Mouse (Mus musculus): ENCODE measurements around the gene Tomm22.
A peak's percentile ranks its signal among the peaks of the same experiment; 100 is the strongest.

Gene Tomm22

DNA sequence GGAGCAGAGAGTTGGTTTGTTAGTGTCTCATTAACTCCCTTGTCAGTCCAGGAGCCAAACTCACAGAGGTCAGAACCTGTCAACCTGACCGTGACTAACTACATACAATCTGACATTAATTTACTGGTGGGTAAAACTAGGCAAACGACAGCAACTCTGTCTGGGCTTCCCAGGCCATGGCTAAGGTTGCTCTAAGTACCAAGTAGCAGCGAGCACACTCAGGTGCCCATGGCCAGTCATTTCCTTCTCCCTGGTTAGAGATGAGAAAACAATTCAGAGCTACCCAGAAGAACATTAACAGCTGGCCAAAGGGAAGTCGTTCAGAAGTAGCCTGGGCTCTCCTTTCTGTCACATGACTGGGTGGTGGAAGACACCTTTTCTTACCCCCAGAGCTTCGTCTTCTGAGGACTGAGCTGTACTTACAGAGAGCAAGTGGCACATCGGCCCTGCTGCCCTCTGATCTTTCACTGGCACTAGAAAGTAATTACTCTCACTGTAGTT lies 14.5 kb downstream of the Tomm22 start:
- no peak for DNase-seq (ENCODE audit: low read depth, low spot score)

DNA sequence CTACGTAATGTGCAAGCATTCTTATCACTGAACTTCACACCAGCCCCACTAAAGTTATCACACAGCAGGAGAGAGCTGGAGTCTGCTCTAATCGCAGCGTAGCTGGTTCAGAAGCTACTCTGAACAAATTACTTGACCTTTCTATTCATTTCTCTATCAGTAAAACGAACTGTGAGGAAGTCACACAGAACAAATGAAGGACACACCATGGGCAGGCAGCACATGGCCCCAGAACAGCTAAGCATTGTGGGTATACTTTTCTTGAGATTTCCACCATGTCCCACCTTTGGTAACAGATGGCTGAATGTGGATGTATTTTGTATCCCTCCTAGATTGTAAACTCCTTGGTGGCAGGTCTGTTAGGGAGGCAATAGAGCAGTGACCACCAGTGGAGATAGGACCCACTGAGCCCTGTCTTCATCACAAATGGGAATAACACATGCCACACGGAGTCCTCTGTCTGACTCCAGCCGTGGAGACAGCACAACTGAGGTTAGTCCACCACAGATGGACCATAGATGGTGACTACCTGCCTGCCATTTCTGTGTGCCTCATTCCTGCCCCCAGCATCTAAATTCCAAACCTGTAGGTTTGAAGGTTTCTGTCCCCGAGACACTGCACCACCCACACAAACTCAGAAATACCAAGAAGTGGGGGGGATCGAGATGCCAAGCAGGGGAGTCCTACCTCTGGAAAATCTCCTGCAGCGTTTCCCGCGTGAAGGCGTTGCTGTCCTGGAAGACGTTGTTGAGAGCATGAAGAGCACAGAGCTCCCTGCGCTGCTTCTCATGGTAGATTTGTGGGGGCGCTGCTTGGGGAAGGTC lies 15.6 kb downstream of the Tomm22 start:
- no peak for DNase-seq (ENCODE audit: low read depth, low spot score)

DNA sequence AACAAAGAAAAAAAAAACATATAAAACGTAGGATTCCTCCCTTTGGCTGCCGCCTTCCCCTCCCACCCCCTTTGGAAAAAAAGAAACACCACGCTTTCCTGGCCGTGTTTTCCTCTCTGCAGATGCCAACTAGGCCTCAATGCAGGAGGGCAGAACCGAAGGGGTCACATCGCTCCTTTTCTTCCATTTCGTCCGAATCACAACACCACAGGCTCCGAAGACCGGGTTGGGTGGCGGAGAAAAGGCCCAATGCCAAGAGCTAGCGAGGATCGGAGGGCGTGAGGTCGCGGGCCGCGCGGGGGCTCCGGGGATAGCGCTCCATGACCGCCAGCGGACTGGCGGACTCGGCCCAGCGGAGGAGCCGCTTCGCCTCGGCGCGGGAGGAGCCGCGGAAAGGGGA lies 16.5 kb downstream of the Tomm22 start:
- DNase-seq (ENCODE audit: low read depth, low spot score) = no peak

DNA sequence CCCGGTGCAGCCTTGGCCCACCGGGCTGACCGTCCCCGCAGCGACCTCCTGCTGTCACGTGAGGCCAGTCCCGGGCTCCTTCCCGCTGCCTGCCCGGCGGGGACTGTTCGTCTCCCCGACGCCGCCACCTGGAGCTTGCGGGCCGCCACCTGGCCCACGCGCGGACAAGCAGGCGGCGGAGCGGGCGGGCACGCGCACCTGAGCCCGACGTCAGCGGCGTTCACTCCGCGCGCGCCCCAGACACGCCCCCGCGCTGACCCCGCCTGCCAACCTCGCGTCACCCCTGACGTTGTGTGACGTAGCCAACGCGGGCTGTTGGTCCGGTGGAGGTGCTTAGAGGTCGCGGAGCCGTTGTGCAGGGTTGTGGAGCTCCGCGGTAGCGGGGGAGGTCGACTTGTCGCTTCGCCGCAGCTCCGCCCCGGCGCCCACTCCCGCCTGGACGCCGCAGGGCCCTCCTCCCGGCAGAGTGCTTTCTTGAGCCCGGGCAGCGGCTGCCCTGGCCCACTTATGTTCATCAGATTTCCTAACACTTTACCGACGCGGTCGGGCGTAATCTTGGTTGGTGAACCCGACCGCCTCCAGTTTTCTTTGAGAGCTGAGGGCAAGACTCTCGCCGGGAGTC lies 17.1 kb downstream of the Tomm22 start, which contains the start of gene Josd1:
Gene Josd1 (minus strand): TSS at position 274 of the 622 bp plus-strand sequence.
- peak; percentile 98 for DNase-seq (ENCODE audit: low read depth, low spot score)

DNA sequence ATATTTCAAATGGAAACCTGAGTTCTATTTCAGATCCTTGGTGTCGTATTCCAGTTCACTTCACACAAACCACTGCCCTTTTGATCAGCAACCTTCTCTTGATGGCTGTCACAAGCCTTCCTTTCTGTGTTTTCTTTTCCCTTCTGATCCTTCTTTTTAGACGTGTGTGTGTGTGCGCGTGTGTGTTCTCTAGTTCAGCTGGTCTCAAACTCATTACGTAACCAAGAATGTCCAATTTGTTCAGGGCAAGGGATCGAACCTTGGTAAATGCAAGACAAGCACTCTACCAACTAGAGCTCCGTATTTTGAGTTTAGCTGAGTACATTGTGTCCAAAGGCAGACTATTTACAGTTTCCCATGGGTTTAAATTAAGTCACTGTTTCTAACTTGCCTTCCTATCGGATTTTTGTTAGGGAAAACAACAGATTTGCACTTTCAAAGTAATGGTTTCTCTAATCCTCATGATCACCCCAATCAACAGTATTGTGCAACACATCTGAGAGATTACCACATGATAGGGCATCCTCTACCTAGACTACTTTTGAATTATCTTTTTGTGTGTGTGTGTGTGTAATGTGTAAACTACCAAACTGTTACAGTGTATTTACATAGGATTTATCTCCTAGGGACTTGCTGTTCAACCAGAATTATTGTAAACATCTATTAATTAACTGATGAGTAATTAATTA lies 17.8 kb downstream of the Tomm22 start:
- no peak for DNase-seq (ENCODE audit: low read depth, low spot score)

DNA sequence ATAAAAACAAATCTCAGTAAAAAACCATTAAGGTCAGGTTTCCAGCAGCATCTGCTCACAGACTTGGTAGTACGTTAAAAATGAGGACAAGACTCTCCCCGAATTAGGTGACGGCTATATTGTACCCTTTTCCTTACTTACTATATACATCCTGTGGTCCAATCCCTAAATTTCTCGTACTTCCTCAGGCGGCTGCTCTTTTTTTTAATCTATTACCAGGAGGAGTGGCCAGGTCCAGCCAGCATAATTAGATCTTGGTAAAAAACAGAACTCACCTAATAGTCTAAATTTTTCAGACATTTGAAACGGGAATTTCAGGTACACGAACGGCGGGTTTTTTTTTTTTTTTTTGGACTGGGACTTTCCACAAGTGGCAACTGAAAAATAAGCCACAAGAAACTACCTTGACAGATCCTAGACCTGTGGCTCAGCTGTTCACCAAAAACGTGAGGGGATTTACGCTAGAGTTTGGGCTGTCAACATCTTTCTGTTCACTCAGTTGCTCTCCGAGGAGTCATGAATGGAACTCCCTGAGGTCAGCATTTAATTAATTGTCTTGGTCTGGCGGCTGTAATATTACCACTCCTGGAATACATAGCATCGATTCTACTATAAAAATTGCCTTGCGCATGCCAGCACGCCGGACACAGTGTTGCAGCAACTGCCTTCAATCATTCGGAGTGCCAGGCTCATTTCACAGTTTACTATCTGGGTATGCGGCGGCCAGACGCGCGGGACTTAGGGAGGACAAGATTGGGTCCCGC lies 19.2 kb downstream of the Tomm22 start:
- DNase-seq (ENCODE audit: low read depth, low spot score) = no peak

DNA sequence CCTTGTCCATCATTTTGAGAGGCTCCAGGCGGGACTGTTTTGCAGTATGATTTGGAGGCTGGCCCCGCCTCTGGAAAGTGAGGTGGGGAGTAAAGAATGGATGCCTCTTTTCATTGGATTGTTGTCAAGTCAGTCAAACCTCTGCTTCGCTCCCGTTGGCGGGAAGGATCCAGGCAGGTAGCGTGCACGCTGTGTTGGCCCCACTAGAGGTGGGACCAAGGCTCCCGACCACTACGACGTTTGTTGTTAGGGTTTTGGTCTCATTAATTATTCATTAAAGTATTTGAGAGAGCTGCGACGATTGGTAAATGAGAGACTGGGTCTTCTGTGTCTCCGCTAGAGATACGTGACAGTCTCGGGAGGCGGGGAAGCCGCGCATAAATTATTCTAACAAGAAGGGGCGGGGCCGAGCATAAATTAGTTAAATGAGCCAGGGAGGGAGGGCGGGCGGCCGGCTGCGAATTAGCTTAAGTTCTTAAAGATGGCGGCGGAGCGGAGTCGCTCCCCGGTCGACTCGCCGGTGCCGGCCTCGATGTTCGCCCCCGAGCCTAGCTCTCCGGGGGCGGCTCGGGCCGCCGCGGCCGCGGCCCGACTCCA lies 19.9 kb downstream of the Tomm22 start, which contains the start of gene Gtpbp1:
Gene Gtpbp1 (plus strand): TSS at position 420 of the 597 bp plus-strand sequence.
- peak; percentile 100 for DNase-seq (ENCODE audit: low read depth, low spot score)

DNA sequence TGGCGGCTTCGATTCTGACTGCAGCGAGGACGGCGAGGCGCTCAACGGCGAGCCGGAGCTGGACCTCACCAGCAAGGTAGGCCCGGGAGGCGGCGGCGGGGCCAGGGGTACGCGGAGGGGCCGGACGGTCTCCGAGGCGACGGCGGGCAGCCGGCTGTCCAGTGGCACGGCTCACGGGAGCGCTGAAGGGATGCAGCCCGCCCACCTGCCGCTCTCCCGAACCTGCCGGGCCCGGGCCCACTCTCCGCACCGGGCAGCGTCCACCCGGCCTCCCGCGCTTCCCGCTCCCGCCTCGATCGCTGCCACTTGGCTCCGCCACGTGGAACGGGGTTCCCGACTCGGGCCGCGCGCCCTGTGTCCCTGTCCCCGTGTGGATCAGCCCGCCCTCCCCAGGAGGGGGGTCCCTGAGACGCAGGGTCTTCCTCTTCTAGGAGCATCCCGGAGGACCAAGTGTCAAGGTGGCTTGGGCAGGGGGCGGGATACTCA lies 20.4 kb downstream of the Tomm22 start:
- DNase-seq (ENCODE audit: low read depth, low spot score) = no peak

DNA sequence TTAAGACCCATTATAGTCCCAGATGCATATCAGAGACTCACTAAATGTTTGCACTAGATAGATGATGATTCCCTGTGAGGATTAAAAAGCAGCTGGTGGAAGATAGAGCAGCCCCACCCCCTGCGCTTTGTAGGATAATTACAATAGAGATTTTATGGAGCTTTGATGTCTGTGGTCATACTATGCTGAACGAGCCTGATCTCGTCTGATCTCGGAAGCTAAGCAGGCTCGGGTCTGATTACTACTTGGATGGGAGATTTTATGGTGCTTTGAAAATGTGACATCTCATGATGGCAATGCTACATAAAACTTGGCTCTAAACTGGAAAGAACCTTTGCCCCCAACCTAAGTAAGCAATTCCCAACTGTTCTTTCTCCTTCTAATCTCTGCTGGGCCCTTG lies 21.7 kb downstream of the Tomm22 start:
- DNase-seq (ENCODE audit: low read depth, low spot score) = no peak

DNA sequence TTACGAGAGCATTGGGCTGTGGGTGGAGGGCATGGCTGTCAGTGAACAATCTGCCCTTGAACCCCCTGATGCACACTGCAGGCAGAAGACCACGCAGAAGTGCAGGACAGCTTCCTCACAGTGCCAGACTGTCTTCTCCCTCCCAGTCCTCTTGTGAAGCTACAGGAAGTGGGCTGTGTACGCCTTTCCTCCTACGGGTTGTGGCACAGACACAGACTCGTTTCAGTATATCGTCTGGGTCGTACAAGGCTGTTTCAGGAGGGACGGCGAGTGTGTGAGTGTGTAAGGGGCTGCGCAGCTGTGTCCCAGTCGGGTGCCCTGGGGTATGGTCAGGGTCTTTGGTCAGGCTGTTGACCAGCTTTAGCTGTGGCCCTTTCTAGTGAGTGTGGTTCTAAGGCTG lies 23.1 kb downstream of the Tomm22 start:
- DNase-seq (ENCODE audit: low read depth, low spot score) = no peak

DNA sequence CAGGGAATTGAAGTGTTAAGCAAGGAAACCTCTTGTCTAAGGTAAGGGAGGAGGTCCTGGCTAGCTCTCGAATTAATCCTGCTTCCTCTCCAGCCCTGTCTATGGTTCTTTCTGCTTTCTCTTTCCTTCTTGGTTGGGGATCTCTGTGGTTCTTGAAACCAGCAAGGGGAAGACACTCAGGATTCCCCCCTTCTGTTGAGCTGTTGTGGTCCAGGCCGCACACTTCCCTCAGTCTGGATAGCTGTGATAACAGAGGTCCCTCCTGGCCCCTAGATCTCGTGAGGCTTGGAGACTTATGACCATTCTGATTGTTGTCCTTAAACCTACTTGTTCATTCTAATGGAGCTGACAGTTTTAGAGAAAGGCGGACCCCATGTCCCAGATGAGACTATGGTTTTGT lies 23.9 kb downstream of the Tomm22 start:
- DNase-seq (ENCODE audit: low read depth, low spot score) = no peak

DNA sequence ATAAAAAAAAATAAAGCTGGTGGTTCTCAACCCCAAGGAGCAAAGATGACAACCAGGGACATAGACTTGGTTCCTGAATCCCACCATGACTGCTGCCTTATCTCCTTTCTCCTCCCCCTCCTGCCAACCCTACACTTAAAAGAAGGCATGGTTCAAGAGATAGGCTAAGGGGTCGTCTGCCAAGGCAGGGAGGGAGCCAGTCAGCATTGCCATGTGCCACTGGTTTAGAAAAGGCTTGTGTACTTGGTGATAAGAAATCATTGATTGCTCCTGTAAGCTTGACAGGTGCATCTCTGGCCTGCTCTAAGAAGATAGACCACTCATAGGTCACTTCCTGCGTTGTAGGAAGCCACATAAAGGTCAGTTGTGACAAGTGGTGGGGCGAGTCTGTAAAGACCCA lies 24.9 kb downstream of the Tomm22 start:
- no peak for DNase-seq (ENCODE audit: low read depth, low spot score)

DNA sequence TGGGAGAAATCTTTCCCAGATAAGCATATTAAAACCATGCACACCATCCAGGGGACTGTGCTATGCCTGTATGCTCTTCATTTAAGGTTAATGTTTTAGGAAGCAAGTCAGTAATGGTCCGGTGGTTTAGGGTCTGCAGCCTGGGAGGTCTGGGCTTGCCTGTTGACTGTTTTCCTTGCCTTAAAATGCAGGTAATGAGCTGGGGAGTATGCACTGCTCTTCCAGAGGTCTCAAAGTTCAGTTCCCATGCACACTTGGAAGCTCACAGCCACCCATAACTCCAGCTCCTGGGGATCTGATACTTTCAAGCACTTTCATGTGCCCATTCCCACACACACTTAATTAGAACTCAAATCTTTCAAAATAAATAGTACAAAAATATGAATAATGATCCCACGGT lies 25.8 kb downstream of the Tomm22 start:
- DNase-seq (ENCODE audit: low read depth, low spot score) = no peak

DNA sequence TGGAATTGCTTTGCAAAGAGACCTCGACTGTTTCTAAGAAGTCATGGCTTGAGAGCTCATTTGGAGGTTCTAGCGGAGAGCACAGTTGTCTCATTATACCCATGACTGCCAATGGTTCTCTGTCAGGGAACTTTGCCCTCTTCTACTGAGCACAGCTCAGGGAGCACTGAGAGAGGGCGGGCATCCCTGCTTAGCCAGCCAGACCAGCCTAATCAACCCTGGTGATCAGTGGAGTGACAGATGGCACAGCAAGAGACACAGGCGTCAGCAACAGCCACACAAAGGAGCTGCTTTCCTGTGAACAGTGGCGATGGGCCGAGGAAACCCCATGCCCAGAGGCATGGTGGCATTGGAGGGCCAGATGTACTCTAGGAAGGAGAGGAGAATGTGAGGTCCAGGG lies 26.4 kb downstream of the Tomm22 start:
- DNase-seq (ENCODE audit: low read depth, low spot score) = no peak

DNA sequence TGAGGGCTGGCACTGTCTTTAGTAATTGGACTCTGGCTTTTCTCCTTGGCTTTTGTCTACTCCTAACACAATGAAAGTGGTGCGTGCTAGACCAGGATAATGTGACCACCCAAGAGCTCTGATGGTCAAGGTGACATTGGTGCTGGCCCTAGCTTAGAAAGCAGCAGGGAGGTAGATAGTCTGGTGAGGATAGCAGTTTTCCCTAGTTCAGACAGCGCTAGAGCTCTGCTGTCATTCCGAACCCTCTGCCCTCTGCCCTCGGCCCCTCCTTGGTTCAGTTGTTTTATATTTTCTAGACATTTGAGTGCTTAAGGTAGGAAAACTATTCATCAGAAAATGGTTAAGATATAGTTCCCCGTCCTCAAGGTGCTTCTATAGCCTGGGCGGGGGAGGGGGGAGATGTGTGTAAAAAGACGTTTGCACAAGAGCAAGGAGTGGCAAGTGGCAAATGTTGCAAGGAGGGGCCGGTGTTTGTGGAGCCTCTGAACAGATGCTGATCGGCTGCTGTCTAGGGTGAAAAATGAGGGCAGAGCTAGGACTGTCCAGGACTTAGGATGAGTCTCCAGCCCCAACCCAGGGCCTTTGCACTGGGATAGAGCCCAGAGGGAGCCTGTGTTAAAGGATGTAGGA lies 27.0 kb downstream of the Tomm22 start:
- peak; percentile 40 for DNase-seq (ENCODE audit: low read depth, low spot score)

DNA sequence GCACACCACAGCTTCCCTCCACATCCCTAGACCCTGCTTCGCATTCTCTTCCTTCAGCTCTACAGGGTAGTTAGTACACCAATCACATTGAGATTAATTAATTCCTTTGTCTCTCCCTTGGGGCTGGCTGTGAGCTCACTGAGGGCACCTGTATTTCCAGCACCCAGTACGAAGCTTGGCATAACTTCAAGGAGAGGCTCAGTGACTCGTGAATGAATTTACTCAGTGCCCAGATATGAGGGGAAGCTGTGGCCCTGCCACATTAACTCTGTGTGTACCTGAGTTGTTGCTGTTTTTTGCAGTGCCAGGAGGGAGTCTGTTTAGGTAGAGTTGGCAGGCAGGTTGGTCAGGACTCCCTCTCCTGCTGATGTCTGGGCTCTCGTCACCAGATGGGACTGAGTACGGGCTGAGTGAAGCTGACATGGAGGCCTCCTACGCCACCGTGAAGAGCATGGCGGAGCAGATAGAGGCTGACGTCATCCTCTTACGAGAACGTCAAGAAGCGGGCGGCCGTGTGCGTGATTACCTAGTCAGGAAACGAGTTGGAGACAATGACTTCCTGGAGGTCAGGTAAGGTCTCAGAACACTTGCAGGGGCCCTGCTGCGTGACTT lies 36.0 kb downstream of the Tomm22 start:
- DNase-seq (ENCODE audit: low read depth, low spot score) = no peak

DNA sequence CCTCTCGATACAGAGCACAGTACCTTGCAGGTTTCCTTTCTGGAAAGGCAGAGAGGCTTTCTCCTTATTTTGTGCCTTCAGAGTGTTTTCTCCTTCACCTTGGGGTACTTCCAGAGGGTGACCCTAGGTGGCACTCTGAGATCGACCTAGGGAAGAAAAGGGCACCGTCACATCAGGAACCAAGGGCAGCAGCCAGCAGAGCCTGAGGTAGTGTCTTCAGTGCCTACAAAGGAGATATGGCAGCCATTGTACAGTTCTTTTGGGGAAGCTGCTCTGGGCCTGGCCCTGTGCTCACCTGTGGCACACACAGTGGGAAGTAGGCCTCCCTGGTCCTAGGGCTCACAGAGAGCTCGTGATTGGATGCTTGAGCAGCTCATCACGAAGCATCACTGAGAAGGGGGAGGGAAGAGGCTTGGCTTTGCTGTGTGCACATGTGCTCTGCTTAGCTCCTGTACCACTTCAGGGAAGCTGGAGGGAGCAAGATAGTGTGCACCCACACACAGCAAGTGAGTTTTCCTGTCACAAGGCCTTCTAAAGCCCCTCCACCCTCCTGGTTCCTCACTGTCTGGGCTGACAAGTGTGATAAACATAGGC lies 37.7 kb downstream of the Tomm22 start:
- DNase-seq (ENCODE audit: low read depth, low spot score) = peak; percentile 35

DNA sequence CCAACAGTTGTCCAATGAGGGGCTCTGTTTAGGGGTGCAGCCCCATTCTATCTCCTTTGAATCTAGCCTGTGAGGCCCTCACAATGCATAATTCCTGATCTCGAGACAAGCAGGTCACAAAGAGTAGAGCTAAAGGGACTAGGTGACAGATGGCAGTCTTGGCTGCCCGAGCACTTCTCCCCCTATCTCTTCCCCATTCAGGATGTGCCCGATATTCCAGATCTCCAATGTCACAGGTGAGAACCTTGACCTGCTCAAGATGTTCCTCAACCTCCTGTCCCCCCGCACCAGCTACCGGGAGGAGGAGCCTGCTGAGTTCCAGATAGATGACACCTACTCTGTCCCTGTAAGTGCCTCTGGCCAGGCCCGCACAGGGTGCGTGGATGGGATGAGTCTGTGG lies 45.0 kb downstream of the Tomm22 start:
- DNase-seq (ENCODE audit: low read depth, low spot score) = no peak

DNA sequence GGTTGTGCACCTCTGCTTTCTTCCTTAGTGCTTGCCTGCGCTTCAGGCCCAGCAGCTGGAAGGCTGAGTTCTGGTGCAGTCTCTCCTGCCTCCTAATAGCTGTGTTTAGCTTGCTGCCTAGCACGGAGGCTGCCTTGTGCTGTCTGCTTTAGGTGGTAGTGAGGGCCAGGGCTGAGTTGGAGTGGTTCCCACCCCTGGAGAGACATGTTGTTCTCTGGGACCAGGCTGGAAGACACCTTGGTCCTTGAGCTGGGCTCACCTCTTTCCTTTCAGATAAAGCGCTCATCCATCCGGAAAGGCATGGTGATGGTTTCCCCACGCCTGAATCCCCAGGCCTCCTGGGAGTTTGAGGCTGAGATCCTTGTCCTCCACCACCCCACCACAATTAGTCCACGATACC lies 46.0 kb downstream of the Tomm22 start:
- no peak for DNase-seq (ENCODE audit: low read depth, low spot score)

DNA sequence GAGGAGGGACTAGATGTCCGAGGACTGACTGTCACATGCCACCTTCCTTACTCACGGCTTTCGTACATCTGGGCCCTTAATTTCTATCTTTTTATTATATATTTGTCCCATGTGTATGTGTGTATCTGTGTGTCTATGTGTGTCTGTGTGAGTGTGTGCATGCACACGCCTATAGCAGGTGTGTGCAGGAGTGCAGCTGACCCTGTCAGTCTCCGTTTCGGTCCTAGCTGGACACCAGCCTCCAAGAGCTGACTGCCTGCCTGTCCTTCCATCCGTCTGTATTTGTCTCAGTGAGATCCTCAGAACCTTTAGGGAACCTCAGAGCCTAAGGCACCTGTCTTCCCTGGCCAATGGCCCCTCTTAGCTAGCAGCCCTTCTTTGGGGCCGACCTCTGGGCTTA lies 49.6 kb downstream of the Tomm22 start:
- no peak for DNase-seq (ENCODE audit: low read depth, low spot score)
